Mouse (Mus musculus) retina, adult 2 months (tissue): Measurements from ENCODE around the gene Xpo4.
"Not testable (repeated sequence)": the region's sequence is repeated elsewhere in the genome, so short reads cannot be mapped to it uniquely, and the experiment has no call there.

Experiments used
- DNase-seq: peaks from one replicate; pipeline ENCODE4 v3.0.0-alpha.2; 2012; ENCODE audit warnings: low read depth, low spot score

Gene Xpo4

GRCm38 (mm10) chr14:57682751-57683150 lies 17.5 kb upstream of the Xpo4 start:
- no peak for DNase-seq

GRCm38 (mm10) chr14:57679958-57680535 lies 14.8 kb upstream of the Xpo4 start:
- DNase-seq = peak; percentile 66

- no peak for DNase-seq
Measured at GRCm38 (mm10) chr14:57679523-57679922, 14.3 kb upstream of the Xpo4 start.

- DNase-seq = no peak
Measured at GRCm38 (mm10) chr14:57675481-57675880, 10.3 kb upstream of the Xpo4 start.

- DNase-seq = no peak
Measured at GRCm38 (mm10) chr14:57665628-57665950, 359 bp upstream of the Xpo4 start.

GRCm38 (mm10) chr14:57664311-57664821 lies 864 bp downstream of the Xpo4 start:
- no peak for DNase-seq

GRCm38 (mm10) chr14:57663630-57664029 lies 1.6 kb downstream of the Xpo4 start:
- DNase-seq = no peak

GRCm38 (mm10) chr14:57658301-57658700 lies 6.9 kb downstream of the Xpo4 start:
- DNase-seq = no peak

- DNase-seq = no peak
Measured at GRCm38 (mm10) chr14:57657500-57657899, 7.7 kb downstream of the Xpo4 start.

- not testable (repeated sequence) for DNase-seq
Measured at GRCm38 (mm10) chr14:57656519-57656918, 8.7 kb downstream of the Xpo4 start.

GRCm38 (mm10) chr14:57649501-57649900 lies 15.7 kb downstream of the Xpo4 start:
- DNase-seq = no peak

GRCm38 (mm10) chr14:57646155-57646554 lies 19.1 kb downstream of the Xpo4 start:
- no peak for DNase-seq

GRCm38 (mm10) chr14:57639153-57639552 lies 26.1 kb downstream of the Xpo4 start:
- no peak for DNase-seq

GRCm38 (mm10) chr14:57634141-57634540 lies 31.1 kb downstream of the Xpo4 start:
- no peak for DNase-seq

- no peak for DNase-seq
Measured at GRCm38 (mm10) chr14:57629595-57629994, 35.6 kb downstream of the Xpo4 start.

- DNase-seq = no peak
Measured at GRCm38 (mm10) chr14:57622934-57623333, 42.3 kb downstream of the Xpo4 start.

GRCm38 (mm10) chr14:57621699-57622098 lies 43.5 kb downstream of the Xpo4 start:
- no peak for DNase-seq

- no peak for DNase-seq
Measured at GRCm38 (mm10) chr14:57620598-57621236, 44.5 kb downstream of the Xpo4 start.

GRCm38 (mm10) chr14:57619487-57619886 lies 45.7 kb downstream of the Xpo4 start:
- DNase-seq = no peak

- DNase-seq = no peak
Measured at GRCm38 (mm10) chr14:57617675-57618074, 47.6 kb downstream of the Xpo4 start.

GRCm38 (mm10) chr14:57616339-57616965 lies 48.8 kb downstream of the Xpo4 start:
- no peak for DNase-seq

GRCm38 (mm10) chr14:57615828-57616227 lies 49.4 kb downstream of the Xpo4 start:
- no peak for DNase-seq

- no peak for DNase-seq
Measured at GRCm38 (mm10) chr14:57611034-57611433, 54.2 kb downstream of the Xpo4 start.
